Mouse (Mus musculus) naive thymus-derived CD4-positive, alpha-beta T cell, adult 2 months (primary cell): ENCODE results near the gene B3galnt1.
"Not testable (repeated sequence)": the region's sequence is repeated elsewhere in the genome, so short reads cannot be mapped to it uniquely, and the experiment has no call there.

Experiments
- DNase-seq: peaks from one replicate; pipeline ENCODE4 v3.0.0-alpha.2; 2011; ENCODE audit warnings: low read depth

B3galnt1 gene

GRCm38 (mm10) chr3:69598261-69599165 lies at the start of gene B3galnt1:
TSS of gene B3galnt1 (minus strand) at chr3:69598960.
- no peak for DNase-seq

GRCm38 (mm10) chr3:69634521-69634920 lies 35.8 kb upstream of the B3galnt1 start:
- DNase-seq: no peak

DNA sequence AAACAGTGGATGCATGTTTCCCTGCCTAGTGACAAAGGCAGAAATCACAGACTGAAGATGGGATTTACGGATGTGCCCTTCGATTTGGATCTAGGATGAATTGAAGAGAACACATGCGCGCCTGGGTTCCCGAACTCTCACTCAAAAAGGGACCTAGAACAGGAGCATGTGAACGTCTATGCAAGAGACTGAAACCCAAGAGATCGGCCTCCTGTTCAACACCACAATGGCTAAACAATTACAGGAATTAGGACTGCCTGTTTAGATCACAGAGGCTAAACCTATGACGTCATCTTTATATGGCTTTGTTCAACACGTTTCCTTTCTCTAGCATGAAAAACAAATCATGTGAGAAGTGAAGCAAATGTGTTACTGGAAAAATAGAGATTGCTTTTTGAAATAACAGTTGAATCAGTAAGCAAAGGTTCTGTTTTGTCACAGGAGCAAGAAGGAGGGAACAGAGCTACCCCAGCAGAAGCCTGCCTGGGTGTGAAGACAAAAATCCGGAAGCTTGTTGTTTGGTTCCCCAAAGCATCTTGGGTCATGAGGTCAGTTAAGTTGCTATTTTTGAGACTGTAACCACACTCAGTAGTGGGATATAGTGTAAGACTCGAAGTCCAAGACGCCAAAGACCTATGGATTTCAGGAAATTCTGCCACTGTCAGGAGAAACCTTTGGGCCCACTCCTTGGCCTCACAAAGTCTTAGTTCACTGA lies 35.1 kb upstream of the B3galnt1 start:
- no peak for DNase-seq

GRCm38 (mm10) chr3:69626963-69627590 lies 28.3 kb upstream of the B3galnt1 start:
- DNase-seq: no peak

DNA sequence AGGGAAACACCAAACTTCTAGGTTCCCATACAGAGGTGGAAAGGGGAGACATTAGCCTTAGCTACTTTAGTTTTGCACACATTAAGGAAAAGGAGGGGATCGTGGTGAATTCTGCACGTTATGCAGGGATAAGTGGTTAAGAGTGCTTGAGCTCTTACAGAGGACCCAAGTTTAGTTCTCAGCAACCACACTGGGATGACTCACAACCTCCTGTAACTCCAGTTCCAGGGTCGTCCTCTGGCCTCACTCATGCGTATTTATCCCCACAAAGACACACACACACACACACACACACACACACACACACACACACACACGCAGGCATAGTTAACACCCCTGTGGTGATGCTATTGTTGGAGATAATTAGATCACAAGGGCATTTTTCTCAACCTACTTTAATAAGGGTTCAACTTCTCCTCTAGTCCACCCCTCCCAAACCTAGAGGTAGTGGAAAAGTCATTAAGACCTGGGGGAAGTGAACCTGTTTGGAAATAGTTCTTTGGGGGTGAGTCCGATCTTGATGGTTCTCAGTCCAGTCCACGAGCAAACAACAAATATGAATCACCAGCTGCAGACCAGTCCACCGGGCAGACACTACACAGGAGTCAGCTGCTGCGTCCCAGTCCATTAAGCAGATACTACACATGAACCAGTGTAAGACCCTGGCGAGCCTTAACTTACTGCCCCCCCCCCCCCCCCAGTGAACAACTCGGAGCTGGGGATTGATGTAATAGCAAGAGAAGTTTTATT lies 27.6 kb upstream of the B3galnt1 start:
- no peak for DNase-seq

- no peak for DNase-seq
Observed at GRCm38 (mm10) chr3:69624182-69624581, 25.4 kb upstream of the B3galnt1 start.

GRCm38 (mm10) chr3:69607909-69608308 lies 9.1 kb upstream of the B3galnt1 start:
- DNase-seq: no peak

DNA sequence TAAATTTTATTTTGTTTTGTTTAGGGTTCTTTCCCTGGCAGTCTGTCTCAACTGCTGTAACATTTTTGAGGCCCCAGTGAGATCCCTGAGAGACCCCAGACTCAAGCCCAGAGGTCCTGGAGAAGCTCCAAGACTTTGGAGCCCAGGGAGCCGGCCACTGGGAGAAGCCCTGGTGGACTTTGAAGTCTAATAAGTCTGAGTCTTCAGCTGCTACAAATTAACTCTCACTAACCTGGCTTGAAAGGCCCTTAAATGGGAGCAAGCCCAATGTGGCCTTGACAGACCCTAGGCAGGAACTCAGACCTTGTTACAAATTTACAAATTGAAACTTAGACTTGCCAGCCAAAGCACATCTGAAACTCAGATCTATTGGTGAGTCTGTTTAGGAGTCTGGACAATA lies 8.7 kb upstream of the B3galnt1 start:
- DNase-seq: no peak

- DNase-seq: no peak
Observed at GRCm38 (mm10) chr3:69606923-69607322, 8.2 kb upstream of the B3galnt1 start.

- DNase-seq: no peak
Observed at GRCm38 (mm10) chr3:69599166-69599500, 373 bp upstream of the B3galnt1 start.

- DNase-seq: no peak
Observed at GRCm38 (mm10) chr3:69597816-69598215, 944 bp downstream of the B3galnt1 start.

DNA sequence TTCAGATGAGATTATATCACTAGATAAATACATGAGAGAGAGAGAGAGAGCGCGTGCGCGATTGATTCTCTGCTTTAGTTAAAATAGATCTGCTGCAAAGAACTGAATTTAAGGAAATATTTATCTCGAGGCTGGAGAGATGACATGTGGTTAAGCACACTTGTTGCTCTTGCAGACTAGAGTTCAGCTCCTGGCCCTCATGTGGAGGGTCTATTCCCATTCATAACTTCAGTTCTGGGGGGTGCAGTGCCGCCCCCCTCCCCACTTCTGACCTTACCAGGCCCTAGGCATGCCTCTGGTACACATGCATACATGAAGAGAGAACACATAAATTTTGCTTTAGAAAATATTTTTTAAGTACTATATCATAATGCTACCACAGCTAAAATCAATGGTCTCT lies 1.5 kb downstream of the B3galnt1 start:
- no peak for DNase-seq

DNA sequence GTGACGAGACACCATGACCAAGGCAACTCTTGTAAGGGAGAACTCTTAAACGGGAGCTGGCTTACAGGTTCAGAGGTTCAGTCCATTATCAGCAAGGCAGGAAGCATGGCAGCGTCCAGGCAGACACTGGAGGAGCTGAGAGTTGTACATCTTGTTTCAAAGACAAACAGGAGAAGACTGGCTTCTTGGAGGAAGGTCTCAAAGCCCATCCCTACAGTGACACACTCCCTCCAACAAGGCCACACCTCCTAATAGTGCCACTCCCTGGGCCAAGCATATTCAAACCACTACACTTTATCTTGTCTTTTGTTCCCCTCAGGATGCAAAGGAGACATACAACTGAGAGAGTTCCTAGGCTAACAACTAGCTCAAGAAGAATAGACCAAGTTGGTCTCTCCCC lies 2.6 kb downstream of the B3galnt1 start:
- no peak for DNase-seq

DNA sequence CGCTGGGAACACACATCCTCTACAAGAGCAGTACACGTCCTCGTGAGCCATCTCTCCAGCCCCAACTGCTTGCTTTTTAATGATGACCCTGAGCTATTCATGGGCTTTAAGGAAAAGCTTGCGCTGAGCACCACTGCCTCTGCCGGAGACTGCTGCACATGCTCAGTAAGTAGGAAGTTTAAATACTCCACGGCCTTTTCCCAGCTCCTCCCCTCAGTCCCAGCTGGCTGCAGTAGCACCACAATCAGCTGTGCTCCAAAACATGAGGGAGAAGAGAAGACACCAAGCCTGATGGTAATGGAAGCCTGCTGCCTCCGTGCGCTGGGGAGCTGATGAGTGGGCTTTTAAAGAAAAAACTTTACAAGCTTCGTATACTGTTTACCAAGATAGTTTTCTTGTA lies 4.7 kb downstream of the B3galnt1 start:
- no peak for DNase-seq

- no peak for DNase-seq
Observed at GRCm38 (mm10) chr3:69593426-69593825, 5.3 kb downstream of the B3galnt1 start.

GRCm38 (mm10) chr3:69588101-69588760 lies 10.5 kb downstream of the B3galnt1 start:
- DNase-seq: no peak

- no peak for DNase-seq
Observed at GRCm38 (mm10) chr3:69583798-69584197, 15.0 kb downstream of the B3galnt1 start.

- no peak for DNase-seq
Observed at GRCm38 (mm10) chr3:69578791-69579190, 20.0 kb downstream of the B3galnt1 start.

DNA sequence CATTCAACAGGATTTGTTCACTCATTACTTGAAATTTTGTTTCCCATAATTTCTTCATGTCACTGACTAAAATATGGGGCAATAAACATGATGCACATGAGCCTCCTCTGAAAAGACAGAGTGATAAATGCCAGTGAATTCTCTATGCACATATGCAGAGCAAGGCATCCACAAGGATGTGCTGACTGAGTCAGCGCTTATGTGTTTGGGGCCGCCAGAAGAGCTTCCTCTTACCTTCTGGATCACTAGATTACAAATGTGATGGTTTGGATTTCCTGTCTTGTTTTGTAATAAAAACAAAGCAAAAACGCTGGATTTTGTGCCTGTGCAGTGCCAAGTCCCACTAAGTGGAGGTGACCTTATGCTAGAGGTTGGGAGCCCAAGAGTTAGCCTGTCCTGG lies 22.0 kb downstream of the B3galnt1 start:
- no peak for DNase-seq

DNA sequence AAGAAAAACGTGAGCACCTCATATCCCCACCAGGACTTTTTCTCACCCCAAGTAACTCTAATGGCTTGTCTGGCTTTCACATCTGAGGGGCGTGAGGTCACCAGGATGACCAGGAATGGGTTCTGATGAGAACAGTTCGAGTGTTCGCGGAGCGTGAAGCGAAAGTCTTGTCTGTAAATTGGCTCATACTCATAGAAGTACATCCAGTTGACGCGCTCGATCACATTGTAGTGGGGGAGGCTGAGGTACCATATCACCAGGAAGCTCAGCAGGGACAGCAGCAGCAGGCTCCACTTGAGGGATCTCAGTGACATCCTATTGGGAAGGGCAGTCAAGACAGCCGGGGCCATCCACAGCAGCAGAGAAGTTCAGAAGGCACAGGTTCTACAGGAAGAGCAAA lies 23.2 kb downstream of the B3galnt1 start:
- no peak for DNase-seq

- no peak for DNase-seq
Observed at GRCm38 (mm10) chr3:69572561-69572960, 26.2 kb downstream of the B3galnt1 start.

- not testable (repeated sequence) for DNase-seq
Observed at GRCm38 (mm10) chr3:69565586-69565985, 33.2 kb downstream of the B3galnt1 start.
